Mouse (Mus musculus) frontal cortex, postnatal 25 days (tissue): ENCODE results near the gene Ankdd1b.

Source experiments
- DNase-seq, 2 experiments: peaks; one replicate each; pipeline ENCODE4 v3.0.0; 2022; ENCODE audit warnings: low spot score in 2 of 2

Gene Ankdd1b

GRCm38 (mm10) chr13:96454288-96454687 is 16.7 kb downstream of the Ankdd1b start:
- DNase-seq, result no peak

GRCm38 (mm10) chr13:96452621-96453020 is 18.4 kb downstream of the Ankdd1b start:
- no peak for DNase-seq

DNA sequence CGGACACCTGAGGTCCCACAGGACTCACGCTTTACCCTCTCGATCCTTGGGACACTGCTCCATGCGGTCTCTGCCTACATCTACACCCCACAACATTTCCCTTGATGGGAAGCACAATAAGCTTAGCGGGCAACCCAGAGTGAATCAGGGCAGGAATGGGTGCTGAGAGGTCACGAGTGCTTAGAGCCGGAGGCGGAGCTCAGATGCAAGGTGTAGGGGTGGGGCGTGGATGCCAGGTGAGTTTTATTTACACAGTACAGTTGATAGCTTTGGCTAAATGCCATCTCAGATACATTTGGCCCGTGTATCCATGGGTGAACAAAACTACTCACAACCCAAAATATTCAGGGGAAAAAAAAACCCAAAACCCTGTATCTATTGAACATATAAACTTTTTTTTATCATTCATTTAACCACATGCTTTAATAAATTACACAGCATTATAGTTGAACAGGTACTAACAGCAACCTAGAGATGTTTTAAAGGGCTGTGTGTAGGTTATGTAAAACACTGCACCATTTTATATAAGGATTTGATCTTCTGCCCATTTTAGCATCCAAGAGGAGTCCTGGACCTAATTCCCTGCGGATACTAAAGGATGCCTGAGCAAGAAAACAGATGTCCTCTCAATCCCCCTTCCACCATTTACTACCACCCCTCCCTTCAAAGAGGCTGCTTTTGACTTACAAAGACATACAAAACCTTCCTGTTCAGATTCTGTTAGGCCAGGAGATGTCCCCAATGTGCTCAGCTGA is 19.4 kb downstream of the Ankdd1b start:
- DNase-seq, result no peak

GRCm38 (mm10) chr13:96450869-96451268 is 20.1 kb downstream of the Ankdd1b start:
- no peak for DNase-seq

DNA sequence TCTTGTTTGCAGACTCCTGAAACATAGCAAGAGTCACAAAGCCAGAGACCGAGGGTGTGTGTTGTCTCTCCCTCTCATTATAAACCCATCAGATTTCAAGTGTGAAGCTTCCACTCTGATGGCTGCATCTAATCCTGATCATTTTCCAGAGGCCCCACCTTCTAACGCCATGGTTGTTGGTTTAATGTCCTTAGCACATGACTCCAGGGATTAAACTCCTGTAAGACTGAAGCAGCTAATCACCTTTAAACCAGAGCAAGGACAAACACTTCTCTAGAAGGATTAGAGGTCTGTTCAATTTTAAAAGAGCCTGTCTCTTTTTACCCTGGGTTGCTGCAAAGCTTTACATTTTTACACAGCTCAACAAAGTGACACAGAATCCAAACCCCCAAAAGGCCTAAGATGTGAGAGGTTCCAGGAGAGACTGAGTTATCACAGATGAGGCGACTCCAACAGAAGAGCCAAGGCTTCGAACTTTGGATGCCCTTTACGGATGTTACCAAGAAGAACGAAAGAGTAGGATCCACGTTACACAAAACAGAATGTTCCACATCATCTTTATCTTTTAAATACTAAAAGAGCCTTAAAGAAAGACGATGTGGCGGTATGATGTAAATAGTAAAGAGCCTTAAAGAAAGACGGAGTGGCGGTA is 20.7 kb downstream of the Ankdd1b start:
- no peak for DNase-seq

DNA sequence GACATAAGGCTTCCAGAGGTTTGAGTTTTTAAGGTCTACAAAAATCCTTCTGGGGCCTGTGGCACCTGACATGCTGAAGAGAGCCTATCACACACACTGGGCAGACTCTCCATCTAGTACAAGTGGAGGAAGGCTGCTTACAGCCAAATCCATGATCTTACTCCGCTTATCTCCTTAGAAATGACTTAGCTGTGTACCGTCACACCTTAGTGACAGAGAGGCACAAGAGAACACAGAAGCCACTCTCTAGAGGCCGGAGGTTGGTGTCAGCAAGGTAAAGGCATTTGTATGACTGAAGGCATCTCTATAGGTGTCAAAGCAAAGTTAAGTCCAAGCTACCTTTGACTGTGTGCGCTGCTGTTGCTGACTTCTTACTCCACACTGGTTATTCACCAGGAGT is 30.6 kb downstream of the Ankdd1b start:
- DNase-seq, result no peak

DNA sequence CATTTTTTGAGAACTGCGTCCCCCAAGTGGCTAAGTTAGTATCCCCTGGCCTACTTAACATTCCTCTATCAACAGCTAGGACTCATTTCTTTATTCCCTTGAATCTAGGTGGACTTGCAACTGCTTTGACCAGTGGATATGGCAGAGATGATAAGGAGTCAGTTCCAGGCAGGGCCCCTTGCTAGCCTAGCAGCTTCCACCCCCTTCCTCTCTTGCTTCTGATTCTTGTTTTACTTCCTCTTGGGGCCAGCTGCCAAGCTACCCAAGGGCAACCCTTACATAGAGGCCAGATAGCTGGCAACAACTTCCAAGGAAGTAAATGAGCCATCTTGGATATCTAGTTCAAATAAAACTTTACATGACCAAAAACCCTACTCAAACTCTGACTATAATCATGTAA is 34.1 kb downstream of the Ankdd1b start:
- no peak for DNase-seq

- no peak for DNase-seq
These were observed 35.2 kb downstream of the Ankdd1b start for GRCm38 (mm10) chr13:96435793-96436192.

DNA sequence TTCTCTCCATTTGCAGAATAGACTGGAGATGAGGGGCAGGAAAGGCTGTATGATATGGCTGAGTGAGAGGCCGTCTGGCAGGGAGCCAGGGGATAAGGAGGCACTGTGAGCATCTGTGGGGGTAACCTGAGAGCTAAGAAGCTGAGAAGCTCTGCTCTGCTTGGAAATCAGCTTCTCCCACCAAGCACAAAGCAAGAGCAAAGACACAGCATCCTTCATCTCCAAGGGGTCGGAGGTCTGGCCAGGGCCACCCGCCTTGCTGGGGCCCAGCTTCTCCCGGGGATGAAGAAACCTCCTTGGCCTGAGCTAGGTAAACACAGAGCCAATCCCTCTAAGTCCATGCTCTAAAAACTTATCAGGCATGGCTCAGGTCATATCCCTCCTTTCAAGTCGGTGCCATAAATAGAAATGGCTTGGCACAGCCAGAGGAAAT is 36.1 kb downstream of the Ankdd1b start:
- DNase-seq, result no peak

DNA sequence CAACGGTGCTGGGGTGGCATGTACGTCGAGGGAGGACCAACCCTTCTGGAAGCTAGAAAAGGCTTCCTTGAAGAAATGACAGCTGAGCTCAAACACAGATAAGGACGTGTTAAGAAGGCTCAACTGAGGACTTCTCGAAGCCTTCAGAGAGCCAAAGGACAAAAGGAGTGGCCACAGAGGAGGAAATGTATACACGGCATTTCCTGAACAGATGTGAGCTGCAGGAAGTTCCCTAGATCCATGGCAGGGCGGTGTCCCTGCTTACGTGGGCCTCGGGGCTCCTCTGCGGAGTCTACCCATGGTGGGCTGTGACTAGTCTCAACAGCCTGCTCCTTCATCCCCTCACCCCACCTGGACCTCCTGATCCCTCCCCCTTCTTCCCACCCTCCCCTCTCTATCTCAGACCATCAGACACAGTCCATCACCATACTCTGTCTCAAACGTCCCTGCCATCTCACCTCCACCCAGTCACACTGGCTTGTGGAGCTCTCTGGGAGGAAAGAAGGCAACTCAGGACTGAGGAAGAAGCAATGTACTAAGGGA is 37.3 kb downstream of the Ankdd1b start:
- no peak for DNase-seq

- no peak for DNase-seq
These were observed 38.0 kb downstream of the Ankdd1b start for GRCm38 (mm10) chr13:96433041-96433440.

GRCm38 (mm10) chr13:96432376-96432811 is 38.6 kb downstream of the Ankdd1b start:
- no peak for DNase-seq

DNA sequence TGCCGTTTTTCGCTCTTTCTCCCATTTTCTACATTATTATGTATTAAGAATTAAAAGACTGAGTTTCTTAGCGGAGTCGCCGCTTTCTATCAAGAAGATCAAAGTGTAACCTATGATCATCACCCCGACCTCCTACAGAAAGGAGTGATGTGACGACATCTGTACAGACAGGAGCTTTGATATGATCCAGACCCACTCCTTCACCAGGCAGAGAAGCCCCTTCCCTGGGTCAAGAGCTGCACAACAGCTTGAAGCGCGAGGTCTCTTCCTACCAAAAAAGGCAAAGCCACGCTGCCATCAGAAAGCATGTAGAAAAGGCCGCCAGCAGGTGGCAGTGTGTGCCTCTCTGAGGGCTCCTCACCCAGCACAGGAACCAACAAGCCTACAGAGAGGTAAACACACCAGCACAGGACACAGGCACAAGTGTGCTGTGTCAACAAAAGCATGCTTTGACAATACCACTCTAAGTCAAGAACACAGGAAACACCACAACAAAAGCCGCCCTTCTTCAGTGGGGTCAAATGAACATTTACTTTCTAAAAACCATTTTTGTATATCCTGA is 39.3 kb downstream of the Ankdd1b start:
- DNase-seq, result peak; percentile 84 to 91

GRCm38 (mm10) chr13:96428531-96428930 is 42.5 kb downstream of the Ankdd1b start:
- no peak for DNase-seq

- no peak for DNase-seq
These were observed 45.0 kb downstream of the Ankdd1b start for GRCm38 (mm10) chr13:96426044-96426443.

DNA sequence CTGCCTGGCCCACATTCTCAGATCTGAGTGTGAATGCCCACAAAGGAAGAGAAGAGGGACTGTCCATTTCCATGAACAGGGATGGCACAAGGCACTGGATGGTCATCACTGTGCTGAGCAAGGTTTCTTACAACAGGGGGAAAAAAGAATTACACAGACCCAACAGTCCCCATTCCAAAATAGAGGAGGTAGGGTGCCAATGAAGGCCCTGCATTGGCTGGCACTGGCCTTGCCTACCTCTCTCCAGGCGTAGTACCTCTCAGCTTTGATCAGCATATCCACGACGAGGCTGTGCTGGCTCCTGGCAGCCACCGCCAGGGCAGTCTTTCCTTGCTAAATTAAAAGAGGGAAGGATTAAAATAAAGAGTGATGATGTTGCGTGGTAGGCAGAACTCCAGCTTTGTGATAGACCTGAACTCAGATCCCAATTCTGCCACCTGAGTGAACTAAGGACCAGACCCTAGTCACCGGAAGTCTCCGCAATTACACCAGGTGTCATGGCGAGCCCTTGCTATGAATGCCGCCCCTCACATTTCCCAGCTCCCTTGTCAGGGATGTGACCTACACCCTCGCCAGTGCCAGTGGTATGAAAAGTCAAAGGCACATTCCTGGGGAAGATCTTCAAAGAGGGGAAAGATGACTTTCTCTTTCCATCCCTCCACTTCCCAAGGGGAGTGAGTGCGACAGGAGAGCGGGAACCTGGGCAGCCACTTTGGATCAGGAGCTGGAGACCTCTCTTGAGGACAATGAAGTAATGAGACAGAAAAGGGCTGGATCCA is 46.3 kb downstream of the Ankdd1b start:
- DNase-seq, result no peak

DNA sequence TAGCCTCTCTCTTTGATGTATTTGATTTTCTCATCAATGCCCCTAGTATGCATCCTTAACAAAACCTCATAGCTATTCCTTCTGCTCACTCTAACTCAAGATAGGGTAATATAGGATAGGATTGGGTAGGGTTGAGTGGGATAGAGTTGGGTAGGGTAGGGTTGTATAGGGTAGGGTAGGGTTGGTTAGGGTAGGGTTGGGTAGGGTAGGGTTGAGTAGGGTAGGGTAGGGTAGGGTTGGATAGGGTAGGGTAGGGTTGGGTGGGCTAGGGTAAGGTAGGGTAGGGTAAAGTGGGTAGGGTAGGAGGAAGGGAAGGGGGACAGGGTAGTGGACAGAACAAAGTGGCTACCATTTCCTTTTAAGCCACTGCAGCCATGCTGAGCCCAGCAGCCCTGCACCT is 49.8 kb downstream of the Ankdd1b start:
- DNase-seq, result no peak

GRCm38 (mm10) chr13:96418487-96418886 is 52.5 kb downstream of the Ankdd1b start:
- no peak for DNase-seq

DNA sequence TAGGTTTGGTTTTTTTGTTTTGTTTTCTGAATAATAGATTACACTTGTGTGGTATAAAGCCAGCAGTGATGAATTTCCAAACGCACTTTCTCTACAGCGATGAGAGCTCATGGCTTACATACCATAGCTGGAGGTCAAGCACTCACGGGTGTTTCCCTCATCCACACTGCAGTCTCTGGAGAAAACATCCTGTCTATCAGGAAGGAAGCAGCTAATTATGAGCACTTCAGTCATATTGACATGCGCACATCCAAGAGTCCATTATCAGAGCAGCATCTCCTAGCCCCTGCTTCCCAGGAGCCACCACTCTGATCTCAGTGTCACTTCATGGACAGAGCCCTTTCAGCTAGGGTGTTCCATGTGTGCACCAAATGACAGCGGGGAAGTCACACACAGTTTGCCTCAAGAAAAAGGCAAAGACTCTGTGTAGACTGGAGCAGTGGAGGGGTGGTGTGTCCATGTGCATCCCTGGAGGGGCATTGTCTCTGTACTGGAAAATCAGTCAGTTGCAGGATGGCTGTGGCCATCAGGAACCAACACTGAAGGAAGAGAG is 53.7 kb downstream of the Ankdd1b start:
- DNase-seq, result no peak

DNA sequence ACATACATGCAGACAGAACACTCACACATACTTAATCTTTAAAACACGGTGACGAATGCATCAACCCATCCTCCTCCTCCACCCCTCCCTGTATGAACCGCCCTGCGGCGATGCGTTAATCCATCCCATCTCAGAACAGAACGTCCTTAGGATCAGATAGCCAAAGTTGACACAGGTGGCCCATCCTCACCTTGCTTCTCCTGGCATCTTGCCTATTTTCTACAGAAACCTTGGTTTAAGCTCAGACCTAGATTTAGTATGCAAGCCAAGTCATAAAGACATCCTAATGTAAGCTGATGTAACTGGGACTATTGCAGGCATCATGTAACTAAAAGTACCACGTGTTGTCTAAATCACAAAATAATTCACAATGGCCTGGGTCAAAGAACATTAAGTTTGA is 54.6 kb downstream of the Ankdd1b start:
- DNase-seq, result no peak

DNA sequence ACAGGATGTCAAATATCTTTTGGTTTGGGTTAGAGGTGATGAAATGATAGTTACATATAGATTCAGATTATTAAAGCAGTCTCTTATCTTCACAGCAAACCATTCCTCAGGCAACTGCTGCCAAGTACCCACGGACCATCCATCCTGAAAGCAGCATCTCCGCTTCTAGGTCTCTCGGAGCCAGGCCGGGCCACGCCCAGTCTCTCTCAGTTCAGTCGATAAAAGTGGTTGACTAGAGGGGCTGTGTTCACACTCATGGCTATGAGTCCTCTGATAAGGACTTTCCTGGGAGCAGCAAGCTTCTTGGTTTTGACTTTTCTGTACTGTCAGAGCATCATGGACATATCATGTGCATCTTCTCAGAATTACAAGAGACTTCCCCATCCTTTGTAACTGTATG is 56.6 kb downstream of the Ankdd1b start:
- no peak for DNase-seq

DNA sequence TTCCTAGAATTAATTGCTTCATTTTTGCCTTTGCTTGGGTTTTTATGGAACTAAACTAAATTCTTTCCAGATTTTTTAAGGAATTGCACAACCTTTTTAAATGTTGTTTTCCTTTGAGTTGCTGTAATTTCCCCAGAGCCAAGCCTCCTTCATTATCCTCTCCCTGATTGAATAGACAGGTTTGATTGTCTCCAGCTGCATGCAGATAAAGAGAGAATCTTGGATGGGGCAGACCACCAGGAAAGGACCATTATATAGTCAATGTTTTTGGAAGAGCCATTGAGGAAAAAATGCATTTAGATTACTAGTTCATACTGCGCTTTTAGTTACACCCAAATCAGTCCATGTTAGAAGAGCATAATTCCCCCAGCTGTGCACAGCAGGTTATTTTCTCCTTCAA is 62.2 kb downstream of the Ankdd1b start:
- DNase-seq, result no peak
